Mouse (Mus musculus): ENCODE results near the gene 2210010C04Rik. TPM values are rescaled to one million over a fixed set of nuclear protein-coding genes. Genes with fewer than 3 reads are reported as not detected.
"Not testable (repeated sequence)": the region's sequence is repeated elsewhere in the genome, so short reads cannot be mapped to it uniquely, and the experiment has no call there.

Gene 2210010C04Rik
- polyA plus RNA-seq, 1 experiment from 2014 or later = not detected

DNA sequence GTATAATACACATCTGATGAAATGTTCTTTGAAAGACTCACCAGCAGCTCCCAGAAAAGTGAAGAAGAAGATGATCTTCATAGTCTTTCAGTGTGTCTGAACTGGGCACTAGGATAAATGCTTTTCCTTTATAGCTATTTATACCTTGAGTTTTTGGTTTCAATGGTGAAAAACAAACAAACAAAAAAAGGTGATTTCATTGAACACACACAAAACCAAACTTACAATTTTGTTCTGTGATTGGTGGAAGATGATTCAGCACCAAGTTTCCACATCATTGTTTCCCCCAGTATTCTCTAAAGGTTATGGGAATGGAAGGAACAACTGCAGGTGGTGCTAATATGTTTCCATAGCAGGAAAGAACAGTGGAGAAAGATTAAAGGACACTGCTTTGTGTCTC is 35.9 kb downstream of the 2210010C04Rik start, which contains the start of gene Gm2663:
Gene Gm2663, minus strand, starts transcription at position 101 of the 400 bp plus-strand sequence.
- H3K27ac ChIP-seq; H3K9me3 ChIP-seq (replicated peaks); H3K4me1 ChIP-seq; H3K36me3 ChIP-seq; ATAC-seq (replicated peaks; ENCODE audit: low FRiP score); H3K4me2 ChIP-seq; H3K4me3 ChIP-seq (replicated peaks); H3K9ac ChIP-seq; H3K27me3 ChIP-seq: not testable (repeated sequence)

Other genes starting within 250 kb of the 2210010C04Rik start
- gene Moxd2, start 148.0 kb downstream of the 2210010C04Rik start, polyA plus RNA-seq (2015; fragmentation: Nextera tagmentation; extraction: Ambion mirVana) = not detected in 2 replicates
- not detected in 2 replicates for gene Prss58, start 135.1 kb downstream of the 2210010C04Rik start, polyA plus RNA-seq (2015; fragmentation: Nextera tagmentation; extraction: Ambion mirVana)
- not detected in 2 replicates for gene 1700074P13Rik, start 95.0 kb downstream of the 2210010C04Rik start, polyA plus RNA-seq (2015; fragmentation: Nextera tagmentation; extraction: Ambion mirVana)
- gene Gm4744, start 83.6 kb downstream of the 2210010C04Rik start, polyA plus RNA-seq (2015; fragmentation: Nextera tagmentation; extraction: Ambion mirVana) = not detected in 2 replicates
- not detected in 2 replicates for gene 1810009J06Rik, start 70.8 kb downstream of the 2210010C04Rik start, polyA plus RNA-seq (2015; fragmentation: Nextera tagmentation; extraction: Ambion mirVana)
- gene Gm2663, start 36.0 kb downstream of the 2210010C04Rik start, polyA plus RNA-seq (2015; fragmentation: Nextera tagmentation; extraction: Ambion mirVana) = not detected in 2 replicates

All from kidney, embryonic 15.5 days (tissue).